Mouse (Mus musculus) hindbrain, embryonic 15.5 days (tissue): ENCODE results near the gene Syngr1. TPM values are rescaled to one million over a fixed set of nuclear protein-coding genes. Genes with fewer than 3 reads are reported as not detected.

ENCODE experiments used
- ATAC-seq: fragments of 200-750 bp; cut with Nextera tagmentation; 2 replicates; pipeline ENCODE4 v1.8.0; 2017; ENCODE audit warnings: low read depth, moderate number of reproducible peaks, moderate TSS enrichment; ENCODE audit not compliant: low FRiP score
- H3K27ac ChIP-seq: fragments of 300-500 bp; sonication (generic); replicated peaks from 2 replicates; pipeline ENCODE4 v1.5.1; 2015; ENCODE audit warnings: mild to moderate bottlenecking, inconsistent platforms
- H3K27me3 ChIP-seq: fragments of 300-500 bp; sonication (generic); 2 replicates; pipeline ENCODE4 v1.6.1; 2015; ENCODE audit warnings: control low read depth, inconsistent platforms
- H3K36me3 ChIP-seq: fragments of 300-500 bp; sonication (generic); 2 replicates; pipeline ENCODE4 v1.6.1; 2015; ENCODE audit warnings: control low read depth, inconsistent platforms
- H3K4me1 ChIP-seq: fragments of 300-500 bp; sonication (generic); replicated peaks from 2 replicates; pipeline ENCODE4 v1.6.1; 2015; ENCODE audit warnings: control low read depth, inconsistent platforms
- H3K4me2 ChIP-seq: fragments of 300-500 bp; sonication (generic); 2 replicates; pipeline ENCODE4 v1.6.1; 2015; ENCODE audit warnings: moderate library complexity, mild to moderate bottlenecking, inconsistent platforms
- H3K4me3 ChIP-seq: fragments of 300-500 bp; sonication (generic); 2 replicates; pipeline ENCODE4 v1.5.1; 2015; ENCODE audit warnings: mild to moderate bottlenecking, inconsistent platforms
- H3K9ac ChIP-seq: fragments of 300-500 bp; sonication (generic); 2 replicates; pipeline ENCODE4 v1.6.1; 2015; ENCODE audit warnings: inconsistent platforms
- H3K9me3 ChIP-seq: fragments of 300-500 bp; sonication (generic); 2 replicates; pipeline ENCODE4 v1.6.1; 2016; ENCODE audit warnings: control low read depth, inconsistent platforms
- WGBS: fragments of 180-500 bp; shearing (Covaris S2); methylation state at CpG from one replicate; pipeline ENCODE4 v1.1.7; 2015; 5-methylcytosine and 5-hydroxymethylcytosine counted together
- polyA plus RNA-seq: library from polyadenylated mRNA; unstranded; fragments of >200 nt; fragmentation: Nextera tagmentation; extraction: Ambion mirVana; gene quantifications from 2 replicates; pipeline ENCODE4 v1.2.1, GENCODE M21; 2015

Gene Syngr1
- polyA plus RNA-seq, 1 experiment from 2014 or later, result 64.3 TPM

GRCm38 (mm10) chr15:80058151-80058550 lies 33.0 kb upstream of the Syngr1 start:
- no peak for ATAC-seq
- Histone ChIP-seq H3K9ac (no peak overlapping the region), H3K9me3 (no peaks in the 10 kb centered on the region), H3K27me3 (no peaks in the 10 kb centered on the region), H3K4me2 (no peak overlapping the region), H3K4me3 (no peak overlapping the region), H3K36me3 (no peaks in the 10 kb centered on the region), H3K4me1 (peaks cover 7% of the 10 kb centered on the region; the same call in 1 of the 2 replicates), H3K27ac (no peak overlapping the region)
- 94% methylated on average over 7 of the region's 7 CpGs for WGBS

DNA sequence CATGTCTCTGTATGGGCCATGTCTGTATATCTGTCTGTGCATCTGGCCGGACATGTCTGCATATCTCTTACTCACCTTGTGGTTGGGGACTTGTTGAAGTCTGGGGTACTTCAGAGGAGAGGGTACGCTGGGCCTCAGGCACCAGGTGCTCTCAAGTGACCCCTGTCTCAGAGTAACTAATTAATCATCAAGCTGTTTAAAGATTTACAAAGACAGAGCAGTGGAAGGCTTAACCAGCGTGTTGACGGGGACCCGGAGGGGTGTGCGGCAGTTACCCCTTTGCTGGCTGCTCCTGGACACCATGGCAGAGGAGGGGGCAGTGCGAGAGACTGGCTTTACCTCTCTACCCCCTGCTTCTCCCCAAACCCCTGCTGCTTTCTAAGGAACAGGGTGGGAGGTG lies 31.5 kb upstream of the Syngr1 start:
- no peak overlapping the region for H3K4me3 ChIP-seq
- WGBS, result 67% methylated on average over 7 of the region's 7 CpGs

DNA sequence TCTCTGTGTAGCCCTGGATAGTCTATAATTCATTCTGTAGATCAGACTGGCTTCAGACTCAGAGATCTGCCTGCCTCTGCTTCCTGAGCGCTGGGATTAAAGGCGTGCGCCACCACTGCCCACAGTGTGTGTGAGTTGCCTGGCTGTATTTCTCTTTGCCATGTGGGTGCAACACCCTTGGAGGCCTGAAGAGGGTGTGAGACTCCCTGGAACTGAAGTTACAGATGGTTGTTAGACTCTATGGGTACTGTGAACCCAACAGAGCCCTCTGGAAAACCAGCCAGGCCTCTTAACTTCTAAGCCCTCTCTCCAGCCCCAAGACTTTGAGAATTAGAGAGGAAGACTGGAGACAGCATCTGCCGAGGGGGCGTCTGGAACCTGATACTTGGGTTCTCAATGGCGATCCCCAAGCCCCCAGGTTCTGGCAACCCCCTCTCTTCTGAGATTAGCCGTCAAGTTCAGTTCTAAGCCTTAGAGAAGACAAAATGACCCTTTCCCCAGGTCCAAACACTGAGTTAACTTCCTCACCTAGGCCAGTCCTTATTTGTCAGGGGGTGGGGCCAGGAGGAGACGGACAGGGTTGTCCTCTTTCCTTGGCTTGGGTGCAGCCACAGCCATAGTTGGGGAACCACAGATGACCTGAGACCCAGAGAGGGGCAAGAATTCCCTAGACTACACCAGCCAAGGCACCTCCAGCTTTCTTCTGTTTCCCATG lies 30.6 kb upstream of the Syngr1 start:
- H3K27me3 ChIP-seq, result no peaks in the 10 kb centered on the region
- peaks cover 5% of the 10 kb centered on the region; the same call in 1 of the 2 replicates for H3K4me1 ChIP-seq
- no peaks in the 10 kb centered on the region for H3K9me3 ChIP-seq
- H3K36me3 ChIP-seq, result no peaks in the 10 kb centered on the region
- no peak overlapping the region for H3K9ac ChIP-seq
- ATAC-seq, result no peak
- H3K4me3 ChIP-seq, result no peak overlapping the region
- no peak overlapping the region for H3K27ac ChIP-seq
- 97% methylated on average over 8 of the region's 8 CpGs for WGBS
- no peak overlapping the region for H3K4me2 ChIP-seq

More for the DNA sequence above, 31.5 kb upstream of the Syngr1 start:
- H3K4me2 ChIP-seq, result no peak overlapping the region
- no peaks in the 10 kb centered on the region for H3K27me3 ChIP-seq
- H3K4me1 ChIP-seq, result peaks cover 7% of the 10 kb centered on the region; the same call in 1 of the 2 replicates
- no peaks in the 10 kb centered on the region for H3K9me3 ChIP-seq
- no peak overlapping the region for H3K27ac ChIP-seq
- H3K36me3 ChIP-seq, result no peaks in the 10 kb centered on the region
- ATAC-seq, result no peak
- H3K9ac ChIP-seq, result no peak overlapping the region

DNA sequence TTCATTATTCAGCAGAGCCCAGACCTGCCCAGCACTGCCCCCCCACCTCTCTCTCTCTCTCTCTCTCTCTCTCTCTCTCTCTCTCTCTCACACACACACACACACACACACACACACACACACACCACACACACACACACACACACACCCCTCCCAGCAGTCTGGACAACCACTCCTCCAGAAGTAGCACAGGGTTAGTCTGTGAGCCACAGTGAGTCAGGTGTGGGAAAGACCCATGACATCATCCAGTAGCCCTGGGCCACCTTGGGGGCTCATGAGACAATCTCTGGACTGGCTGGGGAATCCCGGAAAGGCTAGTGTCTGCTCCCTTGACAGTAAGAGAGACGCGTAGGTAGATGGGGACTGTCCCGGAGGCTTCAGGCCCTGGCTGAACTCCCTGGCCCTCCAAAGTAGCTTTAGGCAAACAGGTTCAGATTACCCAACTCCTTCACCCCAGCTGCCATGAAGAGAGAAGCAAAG lies 30.0 kb upstream of the Syngr1 start:
- H3K4me1 ChIP-seq, result no peaks in the 10 kb centered on the region
- no peak overlapping the region for H3K4me2 ChIP-seq
- no peaks in the 10 kb centered on the region for H3K27me3 ChIP-seq
- ATAC-seq, result no peak
- H3K4me3 ChIP-seq, result no peak overlapping the region
- WGBS, result 96% methylated on average over 4 of the region's 4 CpGs
- no peaks in the 10 kb centered on the region for H3K9me3 ChIP-seq
- no peaks in the 10 kb centered on the region for H3K36me3 ChIP-seq
- no peak overlapping the region for H3K27ac ChIP-seq
- no peak overlapping the region for H3K9ac ChIP-seq

DNA sequence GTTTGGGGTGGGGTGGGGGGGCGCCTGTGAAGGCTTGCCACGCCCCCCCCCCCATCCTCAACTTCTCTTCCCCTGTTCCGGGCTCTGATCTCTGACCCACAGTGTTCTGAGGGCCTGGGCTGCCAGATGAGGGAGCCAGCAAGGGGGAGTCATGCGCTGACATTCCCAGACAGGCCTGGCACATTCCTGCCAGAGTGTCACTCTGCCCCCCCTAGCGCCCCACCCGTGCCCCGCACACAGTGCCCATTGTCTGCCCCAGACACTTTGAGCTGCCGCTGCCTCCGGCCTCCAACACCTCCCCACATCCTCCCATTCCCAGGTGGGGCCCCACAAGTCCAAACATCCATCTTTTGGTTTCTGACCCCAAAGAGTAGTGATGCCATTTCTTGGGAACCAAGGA lies 28.8 kb upstream of the Syngr1 start:
- no peak for ATAC-seq
- no peak overlapping the region for H3K4me3 ChIP-seq

DNA sequence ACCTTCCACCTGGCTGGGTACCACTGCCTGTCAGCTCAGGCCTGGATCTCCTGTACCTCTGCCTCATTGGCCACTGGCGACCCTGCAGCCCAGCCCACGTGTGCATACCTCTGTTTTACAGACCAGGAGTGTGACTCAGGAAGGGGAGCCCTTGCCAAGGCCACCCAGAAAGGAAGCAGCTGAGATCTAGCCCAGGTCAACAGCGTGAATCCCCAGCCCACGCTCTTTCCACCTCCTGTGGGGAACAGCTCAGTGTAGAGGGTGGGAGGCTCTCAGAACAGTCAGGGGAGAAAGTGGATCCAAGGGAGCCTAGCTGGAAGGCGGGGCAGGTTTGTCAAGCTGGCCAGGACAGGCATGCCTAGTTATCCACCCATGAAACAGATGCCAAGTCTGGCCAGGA lies 28.3 kb upstream of the Syngr1 start:
- H3K27me3 ChIP-seq, result no peaks in the 10 kb centered on the region
- no peaks in the 10 kb centered on the region for H3K9me3 ChIP-seq
- no peak for ATAC-seq
- H3K27ac ChIP-seq, result no peak overlapping the region
- H3K4me2 ChIP-seq, result no peak overlapping the region
- WGBS, result 53% methylated on average over 5 of the region's 5 CpGs
- H3K9ac ChIP-seq, result no peak overlapping the region
- no peaks in the 10 kb centered on the region for H3K36me3 ChIP-seq
- no peaks in the 10 kb centered on the region for H3K4me1 ChIP-seq
- no peak overlapping the region for H3K4me3 ChIP-seq

More for the DNA sequence above, 28.8 kb upstream of the Syngr1 start:
- H3K4me1 ChIP-seq, result no peaks in the 10 kb centered on the region
- H3K36me3 ChIP-seq, result no peaks in the 10 kb centered on the region
- H3K9me3 ChIP-seq, result no peaks in the 10 kb centered on the region
- no peaks in the 10 kb centered on the region for H3K27me3 ChIP-seq
- H3K27ac ChIP-seq, result no peak overlapping the region
- H3K4me2 ChIP-seq, result no peak overlapping the region
- WGBS, result 67% methylated on average over 8 of the region's 9 CpGs
- no peak overlapping the region for H3K9ac ChIP-seq

- H3K4me1 ChIP-seq, result no peaks in the 10 kb centered on the region
- H3K4me3 ChIP-seq, result no peak overlapping the region
- no peak for ATAC-seq
- no peak overlapping the region for H3K9ac ChIP-seq
- no peaks in the 10 kb centered on the region for H3K9me3 ChIP-seq
- H3K4me2 ChIP-seq, result no peak overlapping the region
- no peaks in the 10 kb centered on the region for H3K36me3 ChIP-seq
- no peak overlapping the region for H3K27ac ChIP-seq
- H3K27me3 ChIP-seq, result no peaks in the 10 kb centered on the region
- 79% methylated on average over 5 of the region's 5 CpGs for WGBS
These were observed 26.2 kb upstream of the Syngr1 start for GRCm38 (mm10) chr15:80064965-80065364.

GRCm38 (mm10) chr15:80065414-80065813 lies 25.7 kb upstream of the Syngr1 start:
- Histone ChIP-seq H3K9me3 (no peaks in the 10 kb centered on the region), H3K4me2 (no peak overlapping the region), H3K36me3 (no peaks in the 10 kb centered on the region), H3K4me1 (no peaks in the 10 kb centered on the region), H3K27ac (no peak overlapping the region), H3K27me3 (no peaks in the 10 kb centered on the region), H3K4me3 (no peak overlapping the region), H3K9ac (no peak overlapping the region)
- WGBS, result 16% methylated on average over 13 of the region's 13 CpGs
- no peak for ATAC-seq

DNA sequence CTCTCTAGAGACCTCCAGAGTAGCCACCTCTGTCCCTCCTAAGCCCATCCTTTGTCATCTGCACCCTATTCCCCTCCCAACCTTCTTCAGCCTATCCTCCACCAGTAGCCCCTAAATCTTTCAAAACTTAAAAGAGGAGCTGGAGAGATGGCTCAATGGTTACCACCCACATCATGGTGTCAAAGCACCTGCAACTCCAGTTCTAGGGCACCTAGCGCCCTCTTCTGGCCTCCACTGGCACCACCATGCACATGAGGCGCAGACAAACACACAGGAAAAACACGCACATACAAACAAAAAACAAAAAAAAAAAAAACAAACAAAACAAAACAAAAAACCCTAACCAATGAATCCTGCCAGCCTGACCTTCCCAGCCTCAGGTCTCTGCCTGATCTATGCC lies 24.6 kb upstream of the Syngr1 start:
- no peak overlapping the region for H3K27ac ChIP-seq
- H3K27me3 ChIP-seq, result no peaks in the 10 kb centered on the region
- no peaks in the 10 kb centered on the region for H3K4me1 ChIP-seq
- no peaks in the 10 kb centered on the region for H3K36me3 ChIP-seq
- no peak for ATAC-seq
- WGBS, result 59% methylated on average over 3 of the region's 3 CpGs
- H3K9me3 ChIP-seq, result no peaks in the 10 kb centered on the region
- H3K4me2 ChIP-seq, result no peak overlapping the region
- H3K9ac ChIP-seq, result no peak overlapping the region
- no peak overlapping the region for H3K4me3 ChIP-seq

DNA sequence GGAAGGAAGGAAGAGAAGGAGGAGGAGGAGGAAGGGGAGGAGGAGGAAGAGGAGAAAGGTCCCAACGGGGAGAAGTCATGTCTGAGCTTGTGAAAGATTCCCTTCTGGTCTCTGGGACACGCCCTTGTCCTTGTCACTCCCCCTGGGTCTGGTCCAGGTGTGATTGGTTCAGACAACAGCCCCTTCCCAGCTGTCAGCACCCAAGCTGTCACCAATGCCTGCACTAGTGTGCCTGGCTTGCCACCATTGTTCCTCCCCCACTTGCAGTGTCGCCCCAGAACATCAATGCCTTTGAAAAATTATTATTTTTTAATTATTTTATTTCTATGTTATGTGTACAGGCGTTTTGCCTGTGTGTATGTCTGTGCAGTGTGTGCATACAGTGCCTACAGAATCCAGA lies 22.0 kb upstream of the Syngr1 start:
- no peak overlapping the region for H3K9ac ChIP-seq
- 61% methylated on average over 4 of the region's 4 CpGs for WGBS

GRCm38 (mm10) chr15:80070095-80070644 lies 21.0 kb upstream of the Syngr1 start:
- no peaks in the 10 kb centered on the region for H3K4me1 ChIP-seq
- H3K4me3 ChIP-seq, result no peak overlapping the region
- WGBS, result 52% methylated on average over 8 of the region's 8 CpGs
- H3K4me2 ChIP-seq, result no peak overlapping the region
- no peaks in the 10 kb centered on the region for H3K27me3 ChIP-seq
- H3K9me3 ChIP-seq, result no peaks in the 10 kb centered on the region
- no peak overlapping the region for H3K27ac ChIP-seq
- no peak overlapping the region for H3K9ac ChIP-seq
- no peaks in the 10 kb centered on the region for H3K36me3 ChIP-seq
- ATAC-seq, result no peak

More for the DNA sequence above, 22.0 kb upstream of the Syngr1 start:
- Histone ChIP-seq H3K36me3 (no peaks in the 10 kb centered on the region), H3K4me3 (no peak overlapping the region), H3K9me3 (no peaks in the 10 kb centered on the region), H3K27me3 (no peaks in the 10 kb centered on the region), H3K4me1 (no peaks in the 10 kb centered on the region), H3K27ac (no peak overlapping the region), H3K4me2 (no peak overlapping the region)
- no peak for ATAC-seq

- peaks cover 2% of the 10 kb centered on the region; the same call in 1 of the 2 replicates for H3K36me3 ChIP-seq
- H3K4me2 ChIP-seq, result no peak overlapping the region
- no peaks in the 10 kb centered on the region for H3K4me1 ChIP-seq
- no peaks in the 10 kb centered on the region for H3K27me3 ChIP-seq
- ATAC-seq, result no peak
- no peak overlapping the region for H3K4me3 ChIP-seq
- H3K9ac ChIP-seq, result no peak overlapping the region
- H3K27ac ChIP-seq, result no peak overlapping the region
- H3K9me3 ChIP-seq, result no peaks in the 10 kb centered on the region
- 51% methylated on average over 9 of the region's 9 CpGs for WGBS
These were observed 19.1 kb upstream of the Syngr1 start for GRCm38 (mm10) chr15:80071951-80072437.
